Mouse (Mus musculus): ENCODE measurements at regions not wholly inside any gene's neighbourhood (a gene's known extent, or its start where the extent isn't known, plus 50 kb on each side); places are given as distances from the start of the nearest gene placed in this dataset.

- H3K4me3 ChIP-seq (ENCODE audit: low read depth, low read length) = no peak overlapping the region
- ATAC-seq (replicated peaks; ENCODE audit: low FRiP score) = no peak
- H3K9me3 ChIP-seq (ENCODE audit: control insufficient read depth, low read length) = no peaks in the 10 kb centered on the region
- H3K27ac ChIP-seq (ENCODE audit: low read depth, low read length) = no peak overlapping the region
- DNase-seq (ENCODE audit: low spot score) = no peak
- WGBS = 58% methylated on average over 1 of the region's 1 CpGs
- H3K27me3 ChIP-seq (ENCODE audit: control insufficient read depth, insufficient read depth, low read length) = no peaks in the 10 kb centered on the region
- no peaks in the 10 kb centered on the region for H3K4me1 ChIP-seq (replicated peaks; ENCODE audit: control insufficient read depth, insufficient read depth, low read length)
- H3K36me3 ChIP-seq (ENCODE audit: control insufficient read depth, insufficient read depth, low read length) = no peaks in the 10 kb centered on the region
- no peak overlapping the region for H3K4me2 ChIP-seq (ENCODE audit: low read depth, low read length, severe bottlenecking)
- H3K9ac ChIP-seq (ENCODE audit: low read length) = no peak overlapping the region
These were observed 615.3 kb downstream of the Gm6377 start for GRCm38 (mm10) chrX:109811824-109812223.

GRCm38 (mm10) chrX:109842020-109842419, 645.5 kb downstream of the Gm6377 start:
- WGBS = 93% methylated on average over 2 of the region's 2 CpGs
- H3K27ac ChIP-seq (ENCODE audit: low read depth, low read length) = no peak overlapping the region
- H3K4me3 ChIP-seq (ENCODE audit: low read depth, low read length) = no peak overlapping the region
- H3K36me3 ChIP-seq (ENCODE audit: control insufficient read depth, insufficient read depth, low read length) = no peaks in the 10 kb centered on the region
- no peaks in the 10 kb centered on the region for H3K9me3 ChIP-seq (ENCODE audit: control insufficient read depth, low read length)
- H3K4me1 ChIP-seq (replicated peaks; ENCODE audit: control insufficient read depth, insufficient read depth, low read length) = no peaks in the 10 kb centered on the region
- no peak overlapping the region for H3K9ac ChIP-seq (ENCODE audit: low read length)
- DNase-seq (ENCODE audit: low spot score) = no peak
- no peak overlapping the region for H3K4me2 ChIP-seq (ENCODE audit: low read depth, low read length, severe bottlenecking)
- no peaks in the 10 kb centered on the region for H3K27me3 ChIP-seq (ENCODE audit: control insufficient read depth, insufficient read depth, low read length)
- no peak for ATAC-seq (replicated peaks; ENCODE audit: low FRiP score)

GRCm38 (mm10) chrX:109845094-109845648, 648.6 kb downstream of the Gm6377 start:
- ATAC-seq (replicated peaks; ENCODE audit: low FRiP score) (0 out of 2 replicates have a peak, but pooled peaks have one; percentile 15), DNase-seq (ENCODE audit: low spot score) (no peak)
- H3K4me2 ChIP-seq (ENCODE audit: low read depth, low read length, severe bottlenecking) = no peak overlapping the region
- H3K27me3 ChIP-seq (ENCODE audit: control insufficient read depth, insufficient read depth, low read length) = no peaks in the 10 kb centered on the region
- no peak overlapping the region for H3K9ac ChIP-seq (ENCODE audit: low read length)
- H3K4me3 ChIP-seq (ENCODE audit: low read depth, low read length) = no peak overlapping the region
- H3K9me3 ChIP-seq (ENCODE audit: control insufficient read depth, low read length) = no peaks in the 10 kb centered on the region
- H3K4me1 ChIP-seq (replicated peaks; ENCODE audit: control insufficient read depth, insufficient read depth, low read length) = no peaks in the 10 kb centered on the region
- WGBS = 65% methylated on average over 2 of the region's 2 CpGs
- H3K36me3 ChIP-seq (ENCODE audit: control insufficient read depth, insufficient read depth, low read length) = no peaks in the 10 kb centered on the region
- no peak overlapping the region for H3K27ac ChIP-seq (ENCODE audit: low read depth, low read length)

GRCm38 (mm10) chrX:109885572-109885971, 689.0 kb downstream of the Gm6377 start:
- DNase-seq (ENCODE audit: low spot score) (no peak), ATAC-seq (replicated peaks; ENCODE audit: low FRiP score) (no peak)
- H3K36me3 ChIP-seq (ENCODE audit: control insufficient read depth, insufficient read depth, low read length) = no peaks in the 10 kb centered on the region
- no peak overlapping the region for H3K4me3 ChIP-seq (ENCODE audit: low read depth, low read length)
- WGBS = 86% methylated on average over 1 of the region's 1 CpGs
- no peaks in the 10 kb centered on the region for H3K4me1 ChIP-seq (replicated peaks; ENCODE audit: control insufficient read depth, insufficient read depth, low read length)
- H3K27ac ChIP-seq (ENCODE audit: low read depth, low read length) = no peak overlapping the region
- H3K9me3 ChIP-seq (ENCODE audit: control insufficient read depth, low read length) = no peaks in the 10 kb centered on the region
- H3K4me2 ChIP-seq (ENCODE audit: low read depth, low read length, severe bottlenecking) = no peak overlapping the region
- no peaks in the 10 kb centered on the region for H3K27me3 ChIP-seq (ENCODE audit: control insufficient read depth, insufficient read depth, low read length)
- H3K9ac ChIP-seq (ENCODE audit: low read length) = no peak overlapping the region

- Histone ChIP-seq H3K27ac (ENCODE audit: low read depth, low read length) (no peak overlapping the region), H3K4me1 (replicated peaks; ENCODE audit: control insufficient read depth, insufficient read depth, low read length) (no peaks in the 10 kb centered on the region), H3K9me3 (ENCODE audit: control insufficient read depth, low read length) (no peaks in the 10 kb centered on the region), H3K9ac (ENCODE audit: low read length) (no peak overlapping the region), H3K36me3 (ENCODE audit: control insufficient read depth, insufficient read depth, low read length) (no peaks in the 10 kb centered on the region), H3K4me2 (ENCODE audit: low read depth, low read length, severe bottlenecking) (no peak overlapping the region), H3K27me3 (ENCODE audit: control insufficient read depth, insufficient read depth, low read length) (no peaks in the 10 kb centered on the region), H3K4me3 (ENCODE audit: low read depth, low read length) (no peak overlapping the region)
- WGBS = 79% methylated on average over 1 of the region's 1 CpGs
- DNase-seq (ENCODE audit: low spot score) (no peak), ATAC-seq (replicated peaks; ENCODE audit: low FRiP score) (no peak)
These were observed 703.5 kb downstream of the Gm6377 start for GRCm38 (mm10) chrX:109900077-109900476.

GRCm38 (mm10) chrX:109931130-109931529, 734.6 kb downstream of the Gm6377 start:
- H3K27ac ChIP-seq (ENCODE audit: low read depth, low read length) = no peak overlapping the region
- ATAC-seq (replicated peaks; ENCODE audit: low FRiP score) (no peak), DNase-seq (ENCODE audit: low spot score) (no peak)
- no peak overlapping the region for H3K4me2 ChIP-seq (ENCODE audit: low read depth, low read length, severe bottlenecking)
- no peaks in the 10 kb centered on the region for H3K4me1 ChIP-seq (replicated peaks; ENCODE audit: control insufficient read depth, insufficient read depth, low read length)
- no peak overlapping the region for H3K9ac ChIP-seq (ENCODE audit: low read length)
- no peaks in the 10 kb centered on the region for H3K27me3 ChIP-seq (ENCODE audit: control insufficient read depth, insufficient read depth, low read length)
- no peaks in the 10 kb centered on the region for H3K9me3 ChIP-seq (ENCODE audit: control insufficient read depth, low read length)
- no peaks in the 10 kb centered on the region for H3K36me3 ChIP-seq (ENCODE audit: control insufficient read depth, insufficient read depth, low read length)
- H3K4me3 ChIP-seq (ENCODE audit: low read depth, low read length) = no peak overlapping the region

GRCm38 (mm10) chrX:109954533-109954932, 758.0 kb downstream of the Gm6377 start:
- H3K4me1 ChIP-seq (replicated peaks; ENCODE audit: control insufficient read depth, insufficient read depth, low read length) = no peaks in the 10 kb centered on the region
- H3K9ac ChIP-seq (ENCODE audit: low read length) = no peak overlapping the region
- no peak overlapping the region for H3K4me2 ChIP-seq (ENCODE audit: low read depth, low read length, severe bottlenecking)
- no peaks in the 10 kb centered on the region for H3K27me3 ChIP-seq (ENCODE audit: control insufficient read depth, insufficient read depth, low read length)
- H3K4me3 ChIP-seq (ENCODE audit: low read depth, low read length) = no peak overlapping the region
- H3K9me3 ChIP-seq (ENCODE audit: control insufficient read depth, low read length) = no peaks in the 10 kb centered on the region
- DNase-seq (ENCODE audit: low spot score) (no peak), ATAC-seq (replicated peaks; ENCODE audit: low FRiP score) (no peak)
- no peak overlapping the region for H3K27ac ChIP-seq (ENCODE audit: low read depth, low read length)
- no peaks in the 10 kb centered on the region for H3K36me3 ChIP-seq (ENCODE audit: control insufficient read depth, insufficient read depth, low read length)
- 90% methylated on average over 1 of the region's 1 CpGs for WGBS

- no peaks in the 10 kb centered on the region for H3K4me1 ChIP-seq (replicated peaks; ENCODE audit: control insufficient read depth, insufficient read depth, low read length)
- DNase-seq (ENCODE audit: low spot score) (no peak), ATAC-seq (replicated peaks; ENCODE audit: low FRiP score) (no peak)
- 69% methylated on average over 2 of the region's 2 CpGs for WGBS
- no peak overlapping the region for H3K27ac ChIP-seq (ENCODE audit: low read depth, low read length)
- no peaks in the 10 kb centered on the region for H3K27me3 ChIP-seq (ENCODE audit: control insufficient read depth, insufficient read depth, low read length)
- no peak overlapping the region for H3K4me3 ChIP-seq (ENCODE audit: low read depth, low read length)
- no peak overlapping the region for H3K4me2 ChIP-seq (ENCODE audit: low read depth, low read length, severe bottlenecking)
- H3K9me3 ChIP-seq (ENCODE audit: control insufficient read depth, low read length) = no peaks in the 10 kb centered on the region
- H3K9ac ChIP-seq (ENCODE audit: low read length) = no peak overlapping the region
- no peaks in the 10 kb centered on the region for H3K36me3 ChIP-seq (ENCODE audit: control insufficient read depth, insufficient read depth, low read length)
These were observed 773.3 kb downstream of the Gm6377 start for GRCm38 (mm10) chrX:109969863-109970262.

GRCm38 (mm10) chrX:110005221-110005620, 808.7 kb downstream of the Gm6377 start:
- no peak overlapping the region for H3K27ac ChIP-seq (ENCODE audit: low read depth, low read length)
- H3K4me1 ChIP-seq (replicated peaks; ENCODE audit: control insufficient read depth, insufficient read depth, low read length) = no peaks in the 10 kb centered on the region
- H3K4me3 ChIP-seq (ENCODE audit: low read depth, low read length) = no peak overlapping the region
- no peak overlapping the region for H3K9ac ChIP-seq (ENCODE audit: low read length)
- no peak overlapping the region for H3K4me2 ChIP-seq (ENCODE audit: low read depth, low read length, severe bottlenecking)
- ATAC-seq (replicated peaks; ENCODE audit: low FRiP score) (no peak), DNase-seq (ENCODE audit: low spot score) (no peak)
- 80% methylated on average over 2 of the region's 2 CpGs for WGBS
- no peaks in the 10 kb centered on the region for H3K27me3 ChIP-seq (ENCODE audit: control insufficient read depth, insufficient read depth, low read length)
- no peaks in the 10 kb centered on the region for H3K36me3 ChIP-seq (ENCODE audit: control insufficient read depth, insufficient read depth, low read length)
- H3K9me3 ChIP-seq (ENCODE audit: control insufficient read depth, low read length) = no peaks in the 10 kb centered on the region

Data from forebrain, embryonic 11.5 days (tissue).